Mouse (Mus musculus) erythroblast, embryonic 14.5 days (primary cell): Measurements from ENCODE around the gene Cenpj. TPM values are rescaled to one million over a fixed set of nuclear protein-coding genes. Genes with fewer than 3 reads are reported as not detected.

Experiments used
- H3K27me3 ChIP-seq: 2 replicates; pipeline ENCODE4 v1.6.1; 2012; ENCODE audit warnings: inconsistent platforms; ENCODE audit not compliant: control insufficient read depth
- H3K36me3 ChIP-seq: 2 replicates; pipeline ENCODE4 v1.6.1; 2012; ENCODE audit warnings: mild to moderate bottlenecking, inconsistent platforms; ENCODE audit not compliant: control insufficient read depth
- H3K4me1 ChIP-seq: 2 replicates; pipeline ENCODE4 v1.6.1; 2012; ENCODE audit warnings: inconsistent platforms; ENCODE audit not compliant: control insufficient read depth
- H3K4me3 ChIP-seq: replicated peaks from 2 replicates; pipeline ENCODE3; 2012; ENCODE audit warnings: moderate library complexity, mild to moderate bottlenecking, inconsistent platforms
- H3K9me3 ChIP-seq: 2 replicates; pipeline ENCODE4 v1.6.1; 2012; ENCODE audit warnings: low read length, inconsistent platforms, mixed read lengths; ENCODE audit not compliant: control insufficient read depth
- GATA1 ChIP-seq: IDR thresholded peaks from 2 replicates; pipeline ENCODE4 v1.6.1; 2012; ENCODE audit warnings: low read length, inconsistent platforms, mixed read lengths
- TAL1 ChIP-seq: IDR thresholded peaks from 3 replicates; pipeline ENCODE4 v1.6.1; 2012; ENCODE audit warnings: low read length, inconsistent platforms, mixed read lengths
- polyA plus RNA-seq: library from polyadenylated mRNA; stranded (reverse); fragments of >175 nt; gene quantifications from 2 replicates; pipeline ENCODE4 v1.2.3, GENCODE M21; 2012

The Cenpj gene
- polyA plus RNA-seq, 1 experiment, result 0.28 TPM

DNA sequence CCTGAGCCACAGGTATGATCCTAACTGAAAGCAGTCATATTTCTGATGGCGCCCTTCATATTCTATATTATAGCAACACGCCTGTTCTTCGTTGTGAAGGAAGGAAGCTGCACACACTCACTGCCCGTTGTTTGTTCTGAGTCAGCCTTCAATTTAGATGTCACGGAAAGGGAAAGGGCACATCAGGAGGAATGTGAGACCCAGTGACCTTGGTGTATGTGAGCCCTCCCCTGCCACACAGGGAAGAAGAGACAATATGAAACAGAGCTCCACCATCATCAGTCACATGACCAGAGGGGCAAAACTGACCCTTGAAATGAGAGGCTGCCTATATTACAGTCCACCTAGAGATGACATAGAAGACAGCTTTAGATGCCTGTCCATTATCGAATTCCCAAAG lies 7.1 kb upstream of the Cenpj start:
- H3K36me3 ChIP-seq, result no peaks in the 10 kb centered on the region; the same call in 1 of the 2 replicates
- no peak for TF ChIP-seq GATA1
- no peak for TF ChIP-seq TAL1
- no peaks in the 10 kb centered on the region for H3K4me1 ChIP-seq
- no peak overlapping the region for H3K4me3 ChIP-seq
- H3K9me3 ChIP-seq, result no peaks in the 10 kb centered on the region
- no peaks in the 10 kb centered on the region for H3K27me3 ChIP-seq

- H3K4me1 ChIP-seq, result peaks cover 5% of the 10 kb centered on the region
- H3K27me3 ChIP-seq, result no peaks in the 10 kb centered on the region
- no peak overlapping the region for H3K4me3 ChIP-seq
- H3K36me3 ChIP-seq, result no peaks in the 10 kb centered on the region; the same call in 1 of the 2 replicates
- H3K9me3 ChIP-seq, result no peaks in the 10 kb centered on the region
- TF ChIP-seq GATA1, result no peak
These were observed 5.9 kb upstream of the Cenpj start for GRCm38 (mm10) chr14:56581117-56581516.

GRCm38 (mm10) chr14:56579011-56579410 lies 3.8 kb upstream of the Cenpj start:
- H3K9me3 ChIP-seq, result no peaks in the 10 kb centered on the region
- no peaks in the 10 kb centered on the region for H3K27me3 ChIP-seq
- H3K36me3 ChIP-seq, result no peaks in the 10 kb centered on the region; the same call in 1 of the 2 replicates
- H3K4me3 ChIP-seq, result no peak overlapping the region
- peaks cover 26% of the 10 kb centered on the region for H3K4me1 ChIP-seq
- TF ChIP-seq TAL1 (no peak), GATA1 (no peak)

- H3K4me3 ChIP-seq, result peak overlapping the region; percentile 76
- H3K4me1 ChIP-seq, result peaks cover 35% of the 10 kb centered on the region
- no peak for TF ChIP-seq GATA1
- no peak for TF ChIP-seq TAL1
- no peaks in the 10 kb centered on the region for H3K9me3 ChIP-seq
- H3K27me3 ChIP-seq, result no peaks in the 10 kb centered on the region
- no peaks in the 10 kb centered on the region; the same call in 1 of the 2 replicates for H3K36me3 ChIP-seq
These were observed 1.0 kb upstream of the Cenpj start for GRCm38 (mm10) chr14:56575969-56576901.

DNA sequence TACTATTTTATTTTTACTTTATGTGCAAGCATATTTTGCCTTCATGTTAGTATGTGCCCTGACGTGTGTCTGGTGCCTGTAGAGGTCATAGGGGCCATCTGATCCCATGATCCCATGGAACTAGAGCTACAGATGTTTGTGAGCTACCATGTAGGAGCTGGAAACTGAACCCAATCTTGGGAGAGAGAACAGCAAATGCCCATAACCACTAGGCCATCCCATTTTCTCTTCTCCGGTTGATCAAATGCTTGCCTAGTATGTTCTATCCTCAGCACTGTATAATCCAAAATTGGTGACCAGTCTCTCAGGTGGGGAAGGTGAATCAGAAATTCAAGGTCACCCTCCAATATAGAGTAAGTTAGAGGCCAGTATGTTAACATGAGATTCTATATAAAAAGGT lies 2.7 kb downstream of the Cenpj start:
- H3K4me3 ChIP-seq, result peak overlapping the region; percentile 95
- H3K4me1 ChIP-seq, result peaks cover 55% of the 10 kb centered on the region
- H3K36me3 ChIP-seq, result peaks cover 6% of the 10 kb centered on the region
- H3K27me3 ChIP-seq, result no peaks in the 10 kb centered on the region
- H3K9me3 ChIP-seq, result no peaks in the 10 kb centered on the region
- TF ChIP-seq TAL1, result no peak
- no peak for TF ChIP-seq GATA1

DNA sequence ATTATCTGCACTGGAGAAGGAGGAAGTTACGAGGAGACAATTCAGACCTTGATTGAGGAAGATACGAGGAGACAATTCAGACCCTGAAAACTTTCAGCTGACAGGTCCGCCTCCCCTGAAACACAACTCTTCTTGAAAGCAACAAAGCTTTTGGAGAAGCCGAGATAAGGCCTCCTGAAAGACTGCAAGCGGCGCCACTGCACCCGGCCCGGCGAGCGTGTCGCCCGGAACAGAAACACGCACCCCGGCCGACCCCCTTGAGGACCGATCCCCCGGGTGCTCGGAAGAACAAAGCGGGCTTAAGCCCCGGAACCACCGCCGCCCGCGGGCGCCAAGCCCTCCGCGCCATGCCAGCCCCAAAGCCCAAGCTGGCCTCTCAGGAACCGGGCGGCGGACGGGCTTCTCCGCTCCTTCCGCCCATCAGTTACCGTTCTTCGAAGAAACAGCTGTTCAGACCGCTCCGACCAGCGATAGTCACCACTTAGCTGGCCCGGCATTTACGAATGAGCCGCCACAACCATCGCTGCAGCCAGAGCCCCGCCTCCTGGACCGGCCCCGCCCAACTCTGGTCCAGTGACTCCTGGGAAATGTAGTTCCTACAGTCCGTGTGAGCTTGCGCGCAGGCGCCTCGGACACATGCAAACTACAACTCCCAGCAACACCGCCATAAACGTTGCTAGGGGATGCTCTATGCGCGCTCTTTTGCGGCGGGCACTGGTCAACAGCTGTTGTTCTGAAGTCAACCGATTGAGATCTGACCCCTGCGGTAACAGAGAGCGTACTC lies 3.7 kb downstream of the Cenpj start:
- H3K27me3 ChIP-seq, result no peaks in the 10 kb centered on the region
- peaks cover 56% of the 10 kb centered on the region for H3K4me1 ChIP-seq
- H3K9me3 ChIP-seq, result no peaks in the 10 kb centered on the region
- H3K36me3 ChIP-seq, result peaks cover 8% of the 10 kb centered on the region
- TF ChIP-seq TAL1, result no peak
- TF ChIP-seq GATA1, result no peak
- peak overlapping the region; percentile 95 for H3K4me3 ChIP-seq

DNA sequence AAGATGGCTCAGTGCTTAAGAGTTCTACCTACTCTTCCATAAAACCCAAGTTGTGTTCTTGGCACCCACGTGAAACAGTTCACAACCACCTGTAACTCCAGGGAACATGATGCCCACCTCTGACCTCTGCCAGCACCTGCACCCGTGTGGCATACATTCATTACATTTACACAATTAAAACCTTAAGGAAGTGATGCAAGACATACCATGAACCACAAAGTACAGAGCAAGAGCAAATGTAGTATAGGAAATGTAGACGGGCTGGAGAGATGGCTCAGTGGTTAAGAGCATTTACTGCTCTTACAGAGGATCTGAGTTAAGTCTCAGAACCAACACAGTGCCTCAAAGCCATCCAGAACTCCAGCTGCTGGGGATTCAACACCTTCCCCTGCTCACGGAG lies 6.2 kb downstream of the Cenpj start:
- H3K9me3 ChIP-seq, result no peaks in the 10 kb centered on the region
- peaks cover 33% of the 10 kb centered on the region for H3K4me1 ChIP-seq
- no peak for TF ChIP-seq GATA1
- TF ChIP-seq TAL1, result no peak
- H3K36me3 ChIP-seq, result peaks cover 18% of the 10 kb centered on the region
- no peak overlapping the region for H3K4me3 ChIP-seq
- H3K27me3 ChIP-seq, result no peaks in the 10 kb centered on the region

GRCm38 (mm10) chr14:56567476-56567875 lies 7.7 kb downstream of the Cenpj start:
- Histone ChIP-seq H3K27me3 (no peaks in the 10 kb centered on the region), H3K36me3 (peaks cover 32% of the 10 kb centered on the region), H3K4me1 (peaks cover 28% of the 10 kb centered on the region), H3K9me3 (no peaks in the 10 kb centered on the region), H3K4me3 (no peak overlapping the region)
- TF ChIP-seq GATA1, result no peak
- TF ChIP-seq TAL1, result no peak

DNA sequence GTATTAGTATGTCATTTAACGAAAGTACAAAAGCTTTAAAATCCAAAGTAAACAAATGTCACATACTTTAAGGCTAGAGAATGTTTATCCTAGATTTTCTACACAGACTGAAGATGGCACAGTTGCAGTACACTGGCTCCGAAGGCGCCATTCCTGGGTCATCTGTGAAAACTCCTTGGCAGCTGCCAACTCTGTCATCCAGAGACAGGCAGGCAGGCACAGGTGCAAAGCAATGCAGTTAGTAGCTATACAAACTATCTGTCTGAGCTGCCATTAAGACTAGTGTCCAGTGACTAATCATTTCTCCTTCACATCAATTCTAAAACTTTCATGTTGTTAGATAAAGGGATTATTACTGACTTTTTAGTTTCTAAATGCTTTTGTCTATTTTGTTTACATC lies 16.1 kb downstream of the Cenpj start:
- H3K36me3 ChIP-seq, result peaks cover 61% of the 10 kb centered on the region
- TF ChIP-seq TAL1 (no peak), GATA1 (no peak)

More for the DNA sequence above, 16.1 kb downstream of the Cenpj start:
- Histone ChIP-seq H3K27me3 (no peaks in the 10 kb centered on the region), H3K9me3 (no peaks in the 10 kb centered on the region), H3K4me3 (no peak overlapping the region), H3K4me1 (no peaks in the 10 kb centered on the region)
